Mouse (Mus musculus): ENCODE results near the gene Cul9. TPM values are rescaled to one million over a fixed set of nuclear protein-coding genes. Genes with fewer than 3 reads are reported as not detected.

The Cul9 gene
- polyA plus RNA-seq, 1 experiment from 2014 or later: 3.0 TPM

DNA sequence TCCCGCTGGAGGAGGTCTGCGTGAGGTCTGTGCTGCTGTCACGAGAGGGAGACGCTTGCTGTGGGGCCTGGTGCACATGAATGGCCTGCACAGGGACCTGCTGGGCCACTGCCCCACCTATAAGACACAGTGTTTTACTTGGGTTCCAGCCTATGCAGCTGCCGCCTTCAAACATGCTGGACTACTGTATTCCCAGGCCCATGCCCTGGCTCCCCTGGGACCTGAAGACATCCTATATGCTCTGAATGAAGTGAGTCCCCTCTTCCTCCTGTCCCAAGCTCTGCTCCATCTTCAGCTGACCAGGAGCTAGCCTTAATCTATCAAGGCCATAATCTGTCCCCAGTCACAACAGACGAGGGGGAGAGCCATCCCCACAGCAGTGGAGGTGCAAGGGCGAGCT, 4.7 kb upstream of the Cul9 start:
- ATAC-seq (ENCODE audit: low FRiP score, low TSS enrichment): no peak
- Histone ChIP-seq H3K36me3 (ENCODE audit: control insufficient read depth, insufficient read depth, low read length) (peaks cover 40% of the 10 kb centered on the region), H3K9me3 (ENCODE audit: control insufficient read depth, low read length) (no peaks in the 10 kb centered on the region; the same call in 1 of the 2 replicates), H3K27me3 (ENCODE audit: control insufficient read depth, insufficient read depth, low read length) (no peaks in the 10 kb centered on the region), H3K4me3 (ENCODE audit: low read length) (no peak overlapping the region), H3K4me2 (replicated peaks; ENCODE audit: low read depth, low read length) (no peak overlapping the region), H3K27ac (ENCODE audit: low read depth, low read length) (no peak overlapping the region), H3K4me1 (ENCODE audit: control insufficient read depth, insufficient read depth, low read length) (peaks cover 46% of the 10 kb centered on the region), H3K9ac (ENCODE audit: low read depth, low read length) (no peak overlapping the region)
- 87% methylated on average over 7 of the region's 7 CpGs for WGBS

DNA sequence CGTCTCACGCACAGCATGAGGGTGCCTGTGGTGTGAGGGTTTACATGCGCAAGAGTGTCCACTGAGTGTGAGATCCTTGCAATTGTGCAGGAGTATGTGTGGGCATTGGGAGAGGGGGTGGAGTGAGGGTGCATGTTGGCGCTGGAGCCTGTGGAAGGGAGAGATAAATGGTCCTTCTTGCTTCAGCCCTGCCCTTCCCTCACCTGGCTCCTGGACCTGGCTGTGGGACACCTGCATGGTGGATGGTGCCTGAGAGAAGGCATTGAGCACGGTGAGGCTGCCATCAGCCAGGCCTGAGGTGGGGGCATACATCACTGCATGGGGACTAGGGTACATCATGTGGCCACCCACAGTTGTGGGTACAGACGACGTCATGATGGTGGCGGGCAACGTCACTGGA, 3.5 kb upstream of the Cul9 start:
- no peaks in the 10 kb centered on the region; the same call in 1 of the 2 replicates for H3K9me3 ChIP-seq (ENCODE audit: control insufficient read depth, low read length)
- H3K4me3 ChIP-seq (ENCODE audit: low read length): no peak overlapping the region
- no peak overlapping the region for H3K4me2 ChIP-seq (replicated peaks; ENCODE audit: low read depth, low read length)
- no peak overlapping the region for H3K9ac ChIP-seq (ENCODE audit: low read depth, low read length)
- peaks cover 40% of the 10 kb centered on the region for H3K36me3 ChIP-seq (ENCODE audit: control insufficient read depth, insufficient read depth, low read length)
- peaks cover 46% of the 10 kb centered on the region for H3K4me1 ChIP-seq (ENCODE audit: control insufficient read depth, insufficient read depth, low read length)
- H3K27me3 ChIP-seq (ENCODE audit: control insufficient read depth, insufficient read depth, low read length): no peaks in the 10 kb centered on the region
- 90% methylated on average over 9 of the region's 9 CpGs for WGBS
- ATAC-seq (ENCODE audit: low FRiP score, low TSS enrichment): no peak
- no peak overlapping the region for H3K27ac ChIP-seq (ENCODE audit: low read depth, low read length)

DNA sequence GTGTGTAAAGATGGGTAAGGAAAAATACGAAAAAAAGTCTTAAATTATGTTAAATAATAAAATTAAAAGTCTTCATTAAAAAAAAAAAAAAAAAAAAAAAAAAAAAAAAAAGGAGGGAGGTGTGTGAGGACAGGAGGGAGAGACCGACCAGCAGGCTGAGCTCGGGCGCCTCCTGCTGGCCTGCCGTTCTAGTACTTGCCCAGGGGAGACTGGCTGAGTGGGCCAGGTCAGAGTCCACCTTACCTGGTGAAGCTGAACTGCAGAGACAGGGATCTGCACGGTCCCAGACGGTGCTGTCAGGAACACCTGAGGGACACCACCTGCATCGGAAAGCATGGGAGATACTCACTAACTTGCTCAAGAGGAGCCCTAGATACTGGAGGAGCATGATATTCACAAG, 3.0 kb upstream of the Cul9 start:
- no peaks in the 10 kb centered on the region for H3K27me3 ChIP-seq (ENCODE audit: control insufficient read depth, insufficient read depth, low read length)
- peaks cover 44% of the 10 kb centered on the region for H3K4me1 ChIP-seq (ENCODE audit: control insufficient read depth, insufficient read depth, low read length)
- H3K9ac ChIP-seq (ENCODE audit: low read depth, low read length): no peak overlapping the region
- H3K9me3 ChIP-seq (ENCODE audit: control insufficient read depth, low read length): no peaks in the 10 kb centered on the region; the same call in 1 of the 2 replicates
- no peak for ATAC-seq (ENCODE audit: low FRiP score, low TSS enrichment)
- H3K4me3 ChIP-seq (ENCODE audit: low read length): no peak overlapping the region
- peaks cover 40% of the 10 kb centered on the region for H3K36me3 ChIP-seq (ENCODE audit: control insufficient read depth, insufficient read depth, low read length)
- H3K27ac ChIP-seq (ENCODE audit: low read depth, low read length): no peak overlapping the region
- no peak overlapping the region for H3K4me2 ChIP-seq (replicated peaks; ENCODE audit: low read depth, low read length)
- WGBS: 29% methylated on average over 8 of the region's 8 CpGs

DNA sequence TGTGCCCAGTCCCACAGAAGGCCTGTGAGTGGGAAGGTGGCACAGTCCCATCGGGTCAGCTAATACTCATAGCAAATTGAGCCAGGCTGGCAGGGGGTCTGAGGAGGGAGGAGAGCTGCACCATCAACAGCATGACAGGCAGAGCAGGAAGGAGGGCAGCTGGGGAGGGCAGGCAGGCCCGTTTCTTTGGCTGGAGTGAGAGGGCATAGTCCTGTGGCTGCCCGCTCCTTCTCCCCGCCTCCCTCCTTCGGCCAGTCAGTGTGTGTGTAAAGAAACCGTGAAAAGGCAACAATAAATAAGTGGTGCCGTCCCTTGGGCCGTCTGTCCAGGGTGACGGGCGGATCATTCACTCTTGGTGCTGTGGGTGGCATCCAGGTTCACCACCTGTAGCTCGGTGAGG, 2.6 kb upstream of the Cul9 start:
- Histone ChIP-seq H3K4me2 (replicated peaks; ENCODE audit: low read depth, low read length) (no peak overlapping the region), H3K4me1 (ENCODE audit: control insufficient read depth, insufficient read depth, low read length) (peaks cover 39% of the 10 kb centered on the region), H3K27me3 (ENCODE audit: control insufficient read depth, insufficient read depth, low read length) (no peaks in the 10 kb centered on the region), H3K9ac (ENCODE audit: low read depth, low read length) (no peak overlapping the region), H3K4me3 (ENCODE audit: low read length) (no peak overlapping the region), H3K9me3 (ENCODE audit: control insufficient read depth, low read length) (no peaks in the 10 kb centered on the region; the same call in 1 of the 2 replicates), H3K27ac (ENCODE audit: low read depth, low read length) (no peak overlapping the region), H3K36me3 (ENCODE audit: control insufficient read depth, insufficient read depth, low read length) (peaks cover 40% of the 10 kb centered on the region)
- no peak for ATAC-seq (ENCODE audit: low FRiP score, low TSS enrichment)
- WGBS: 59% methylated on average over 11 of the region's 11 CpGs

DNA sequence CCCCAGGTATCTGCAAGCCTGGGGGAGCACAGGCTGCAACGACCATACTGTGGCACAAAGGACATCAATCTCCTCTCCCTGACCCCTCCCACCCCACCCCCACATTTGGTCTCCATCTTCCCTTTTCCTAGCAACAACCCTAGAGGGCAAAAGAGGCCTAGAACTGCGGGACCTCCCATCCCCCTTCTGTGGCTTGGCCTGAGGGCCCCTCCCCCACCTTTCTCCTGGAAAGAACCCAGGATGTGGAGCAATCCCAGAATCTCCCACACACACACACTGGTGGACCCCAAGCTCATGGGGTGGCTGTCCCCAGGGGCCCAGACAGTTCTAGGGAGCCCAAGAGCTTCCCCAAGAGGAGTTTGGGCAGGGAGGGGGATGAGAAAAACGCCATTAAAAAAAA, 1.7 kb upstream of the Cul9 start:
- Histone ChIP-seq H3K9ac (ENCODE audit: low read depth, low read length) (no peak overlapping the region), H3K27me3 (ENCODE audit: control insufficient read depth, insufficient read depth, low read length) (no peaks in the 10 kb centered on the region), H3K9me3 (ENCODE audit: control insufficient read depth, low read length) (no peaks in the 10 kb centered on the region), H3K27ac (ENCODE audit: low read depth, low read length) (no peak overlapping the region), H3K4me1 (ENCODE audit: control insufficient read depth, insufficient read depth, low read length) (peaks cover 31% of the 10 kb centered on the region), H3K4me3 (ENCODE audit: low read length) (no peak overlapping the region), H3K36me3 (ENCODE audit: control insufficient read depth, insufficient read depth, low read length) (peaks cover 43% of the 10 kb centered on the region), H3K4me2 (replicated peaks; ENCODE audit: low read depth, low read length) (no peak overlapping the region)
- 21% methylated on average over 3 of the region's 3 CpGs for WGBS
- no peak for ATAC-seq (ENCODE audit: low FRiP score, low TSS enrichment)

DNA sequence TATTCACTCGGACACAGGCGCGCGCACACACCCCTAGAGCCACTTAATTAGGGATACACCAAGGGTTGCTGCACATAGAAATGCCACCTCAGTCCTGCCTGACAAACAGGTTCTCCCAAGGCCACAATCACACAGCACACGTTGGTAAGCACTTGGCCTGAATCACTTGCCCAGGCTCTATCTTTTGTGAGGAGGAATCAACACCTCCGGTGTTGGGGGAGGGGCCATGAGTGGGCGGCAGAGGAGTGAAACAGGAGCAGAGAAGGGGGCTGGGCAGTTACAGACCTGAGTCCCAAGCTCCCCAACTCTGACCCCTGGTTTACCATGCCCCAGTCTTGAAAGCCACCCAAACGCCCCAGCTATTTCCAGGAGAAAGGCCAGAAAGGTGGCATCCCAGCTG, 807 bp upstream of the Cul9 start:
- Histone ChIP-seq H3K27me3 (ENCODE audit: control insufficient read depth, insufficient read depth, low read length) (no peaks in the 10 kb centered on the region), H3K36me3 (ENCODE audit: control insufficient read depth, insufficient read depth, low read length) (peaks cover 39% of the 10 kb centered on the region), H3K27ac (ENCODE audit: low read depth, low read length) (no peak overlapping the region), H3K4me2 (replicated peaks; ENCODE audit: low read depth, low read length) (peak overlapping the region; percentile 93), H3K9ac (ENCODE audit: low read depth, low read length) (no peak overlapping the region), H3K9me3 (ENCODE audit: control insufficient read depth, low read length) (no peaks in the 10 kb centered on the region), H3K4me3 (ENCODE audit: low read length) (no peak overlapping the region), H3K4me1 (ENCODE audit: control insufficient read depth, insufficient read depth, low read length) (peaks cover 24% of the 10 kb centered on the region)
- no peak for ATAC-seq (ENCODE audit: low FRiP score, low TSS enrichment)
- 12% methylated on average over 8 of the region's 8 CpGs for WGBS

DNA sequence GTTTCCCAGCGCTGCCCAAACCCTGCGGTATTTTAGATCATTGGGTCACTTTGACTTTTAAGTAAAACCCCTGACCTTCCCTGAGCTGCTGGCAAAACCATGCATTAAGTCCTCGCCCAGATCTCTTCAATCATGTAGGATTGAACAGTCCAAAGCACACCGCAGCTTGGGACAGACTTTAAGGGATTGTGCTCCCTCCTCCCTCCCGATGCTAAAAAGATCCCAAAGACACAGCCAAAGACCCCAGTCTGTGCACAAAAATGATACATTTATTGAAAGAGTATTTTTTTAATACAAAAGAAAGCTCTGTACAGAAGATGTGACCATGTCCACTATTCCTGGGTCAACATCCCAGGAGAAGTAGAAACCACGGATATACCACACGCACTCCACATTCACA, 403 bp upstream of the Cul9 start:
- H3K4me1 ChIP-seq (ENCODE audit: control insufficient read depth, insufficient read depth, low read length): peaks cover 23% of the 10 kb centered on the region
- 6% methylated on average over 7 of the region's 7 CpGs for WGBS
- H3K4me3 ChIP-seq (ENCODE audit: low read length): peak overlapping the region; percentile 67
- H3K4me2 ChIP-seq (replicated peaks; ENCODE audit: low read depth, low read length): peak overlapping the region; percentile 93
- no peak overlapping the region for H3K27ac ChIP-seq (ENCODE audit: low read depth, low read length)
- no peaks in the 10 kb centered on the region for H3K9me3 ChIP-seq (ENCODE audit: control insufficient read depth, low read length)
- H3K27me3 ChIP-seq (ENCODE audit: control insufficient read depth, insufficient read depth, low read length): no peaks in the 10 kb centered on the region
- peak overlapping the region; percentile 66; the same call in 1 of the 2 replicates for H3K9ac ChIP-seq (ENCODE audit: low read depth, low read length)
- H3K36me3 ChIP-seq (ENCODE audit: control insufficient read depth, insufficient read depth, low read length): peaks cover 35% of the 10 kb centered on the region
- no peak for ATAC-seq (ENCODE audit: low FRiP score, low TSS enrichment)

DNA sequence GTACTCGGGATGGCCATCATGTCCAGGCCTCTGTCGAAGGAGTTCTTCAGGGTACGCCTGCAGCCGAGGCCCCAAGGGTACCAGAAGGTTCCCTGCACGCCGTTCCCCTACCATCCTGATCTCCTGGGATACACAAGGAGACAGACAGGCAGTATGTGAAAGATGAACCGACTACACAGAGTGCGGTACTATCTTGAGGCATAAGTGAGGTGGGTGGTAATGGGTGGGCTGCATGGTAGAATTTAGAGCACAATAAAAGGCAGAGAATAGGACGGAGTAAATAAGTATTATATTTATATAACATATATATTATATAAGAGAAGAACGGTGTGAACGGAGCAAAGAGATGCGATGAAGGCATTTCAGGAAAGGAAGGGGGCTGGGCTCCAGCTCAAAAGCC, 2.5 kb downstream of the Cul9 start:
- no peak for ATAC-seq (ENCODE audit: low FRiP score, low TSS enrichment)

DNA sequence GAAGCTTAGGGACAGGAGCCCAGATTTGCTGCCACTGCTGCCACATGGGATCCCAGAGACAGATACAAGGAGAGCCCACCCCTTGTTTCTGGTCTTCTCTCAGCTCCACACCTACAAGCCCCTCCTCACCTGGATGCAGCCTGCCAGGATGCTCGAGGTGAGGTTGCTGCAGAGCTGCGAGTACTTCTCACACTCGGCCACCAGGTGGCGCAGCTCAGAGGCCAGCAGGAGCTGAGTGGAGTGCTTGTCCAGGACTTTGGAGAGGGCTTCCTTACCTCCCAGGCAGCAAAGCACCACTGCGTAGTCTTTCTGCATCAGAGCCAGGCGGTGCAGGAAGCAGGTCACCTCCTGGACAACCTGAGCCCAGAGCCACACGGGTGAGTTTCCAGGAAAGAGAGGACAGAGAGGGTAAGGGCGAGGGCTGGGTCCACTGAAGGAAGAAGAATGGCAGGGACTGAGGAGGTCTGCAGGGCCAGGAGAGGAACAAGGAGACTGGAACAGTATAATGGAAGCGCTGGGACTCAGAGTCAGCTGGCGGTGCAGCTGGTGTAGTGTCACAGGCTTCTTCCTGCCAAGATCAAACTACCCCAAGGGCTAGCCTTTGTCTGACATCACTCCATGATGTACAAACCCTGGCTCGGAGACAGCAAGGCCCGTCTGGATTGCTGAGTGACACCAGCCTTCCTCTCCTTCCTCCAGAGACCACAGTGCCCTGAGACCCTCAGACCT, 20.4 kb downstream of the Cul9 start:
- ATAC-seq (ENCODE audit: low FRiP score, low TSS enrichment): peak; percentile 72
- no peak overlapping the region for H3K9ac ChIP-seq (ENCODE audit: low read depth, low read length)

More for the DNA sequence above, 2.5 kb downstream of the Cul9 start:
- H3K9me3 ChIP-seq (ENCODE audit: control insufficient read depth, low read length): no peaks in the 10 kb centered on the region
- H3K9ac ChIP-seq (ENCODE audit: low read depth, low read length): no peak overlapping the region
- 90% methylated on average over 12 of the region's 12 CpGs for WGBS
- no peak overlapping the region for H3K4me3 ChIP-seq (ENCODE audit: low read length)
- no peak overlapping the region for H3K27ac ChIP-seq (ENCODE audit: low read depth, low read length)
- H3K4me1 ChIP-seq (ENCODE audit: control insufficient read depth, insufficient read depth, low read length): peaks cover 23% of the 10 kb centered on the region
- H3K27me3 ChIP-seq (ENCODE audit: control insufficient read depth, insufficient read depth, low read length): no peaks in the 10 kb centered on the region
- H3K36me3 ChIP-seq (ENCODE audit: control insufficient read depth, insufficient read depth, low read length): peaks cover 8% of the 10 kb centered on the region
- H3K4me2 ChIP-seq (replicated peaks; ENCODE audit: low read depth, low read length): no peak overlapping the region

More for the DNA sequence above, 20.4 kb downstream of the Cul9 start:
- H3K27ac ChIP-seq (ENCODE audit: low read depth, low read length): no peak overlapping the region
- H3K36me3 ChIP-seq (ENCODE audit: control insufficient read depth, insufficient read depth, low read length): no peaks in the 10 kb centered on the region
- H3K4me3 ChIP-seq (ENCODE audit: low read length): no peak overlapping the region
- no peak overlapping the region for H3K4me2 ChIP-seq (replicated peaks; ENCODE audit: low read depth, low read length)
- H3K4me1 ChIP-seq (ENCODE audit: control insufficient read depth, insufficient read depth, low read length): no peaks in the 10 kb centered on the region
- 36% methylated on average over 12 of the region's 12 CpGs for WGBS
- H3K9me3 ChIP-seq (ENCODE audit: control insufficient read depth, low read length): no peaks in the 10 kb centered on the region
- no peaks in the 10 kb centered on the region for H3K27me3 ChIP-seq (ENCODE audit: control insufficient read depth, insufficient read depth, low read length)
